Mouse (Mus musculus): Measurements from ENCODE around the gene Zscan5b.
"Not testable (repeated sequence)": the region's sequence is repeated elsewhere in the genome, so short reads cannot be mapped to it uniquely, and the experiment has no call there.

Zscan5b gene

DNA sequence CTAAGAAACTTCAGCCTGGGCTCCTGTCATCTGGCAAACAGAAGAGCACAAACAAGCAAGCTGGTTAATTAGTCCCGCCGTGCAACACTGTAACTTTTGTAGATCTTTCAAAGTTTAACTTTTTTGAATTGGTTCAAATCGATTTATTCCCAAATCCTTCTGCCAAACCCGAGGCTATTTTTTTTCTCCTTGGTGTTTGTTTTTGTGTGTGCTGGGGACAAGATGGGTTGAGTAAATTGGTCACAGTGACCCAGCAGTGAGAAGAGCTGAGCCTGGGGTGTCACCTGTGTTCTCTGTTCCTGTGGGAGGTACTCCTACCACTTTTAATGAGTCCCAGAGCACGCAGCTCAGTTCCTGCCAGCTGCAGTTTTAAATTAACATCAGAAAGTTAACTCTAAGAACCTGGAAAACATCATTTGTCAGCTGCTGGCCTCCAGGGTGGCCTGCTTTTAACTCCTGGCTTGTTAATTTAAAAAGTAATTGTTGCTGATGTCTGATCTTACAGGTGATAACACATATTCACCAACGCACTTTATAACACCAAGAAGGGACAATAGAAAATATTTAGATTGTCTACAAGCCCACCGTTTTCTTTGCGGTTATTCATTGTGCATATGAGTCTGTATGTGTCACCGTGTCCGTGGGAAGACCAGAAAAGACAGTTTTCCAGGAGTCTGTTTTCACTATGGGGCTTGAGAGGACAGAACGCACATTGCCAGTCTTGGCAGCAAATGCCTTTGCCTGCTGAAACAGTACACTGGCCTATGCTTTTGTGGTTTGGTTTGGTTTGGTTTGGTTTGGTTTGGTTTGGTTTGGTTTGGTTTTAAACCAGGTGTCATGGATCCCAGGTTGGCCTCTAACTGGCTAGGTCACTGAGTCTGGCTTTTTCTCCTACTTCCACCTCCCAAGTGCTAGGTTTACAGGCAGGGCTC, 22.5 kb downstream of the Zscan5b start:
- no peak for DNase-seq (ENCODE audit: low spot score in 2 of 2)

DNA sequence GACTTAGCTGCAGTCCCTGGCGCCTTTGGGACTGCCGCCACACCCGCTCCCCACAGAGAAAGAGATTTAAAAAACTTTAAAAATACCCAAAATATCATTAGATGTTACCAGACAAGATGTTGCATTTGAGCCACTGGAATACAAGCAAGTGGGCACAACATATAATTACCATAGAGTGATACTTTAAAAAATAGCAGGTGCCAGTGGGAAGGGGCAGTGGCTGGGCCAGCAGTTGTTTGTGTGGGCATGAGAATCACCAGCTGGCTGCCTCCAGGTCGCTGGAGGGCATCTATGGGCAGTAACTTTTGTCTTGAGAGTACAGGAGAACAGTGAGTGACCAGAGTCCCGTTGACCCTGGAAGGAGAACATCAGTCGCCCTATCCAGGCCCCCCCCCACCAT, 30.3 kb downstream of the Zscan5b start, which contains the start of gene Epp13:
TSS of gene Epp13 (plus strand) at position 301 of the 400 bp plus-strand sequence.
- DNase-seq (ENCODE audit: low spot score in 2 of 2) = no peak

DNA sequence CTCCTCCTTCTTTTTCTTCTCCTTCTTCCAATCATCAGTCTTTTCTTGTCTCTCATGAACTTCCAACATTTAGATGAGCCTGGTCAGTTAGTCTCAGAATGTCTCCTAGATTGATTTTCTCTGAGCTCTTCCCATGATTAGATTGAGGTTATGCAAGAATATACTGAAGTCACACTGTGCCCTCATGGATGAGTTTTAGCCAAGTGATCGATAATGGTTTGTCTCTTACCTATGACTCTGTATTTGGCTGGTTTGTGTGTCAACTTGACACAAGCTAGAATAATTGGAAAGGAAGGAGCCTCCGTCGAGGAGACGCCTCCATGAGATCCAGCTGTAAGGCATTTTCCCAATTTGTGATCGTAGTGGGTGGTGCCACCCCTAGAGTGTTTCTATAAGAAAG, 32.4 kb downstream of the Zscan5b start:
- no peak for DNase-seq (ENCODE audit: low spot score in 2 of 2)

DNA sequence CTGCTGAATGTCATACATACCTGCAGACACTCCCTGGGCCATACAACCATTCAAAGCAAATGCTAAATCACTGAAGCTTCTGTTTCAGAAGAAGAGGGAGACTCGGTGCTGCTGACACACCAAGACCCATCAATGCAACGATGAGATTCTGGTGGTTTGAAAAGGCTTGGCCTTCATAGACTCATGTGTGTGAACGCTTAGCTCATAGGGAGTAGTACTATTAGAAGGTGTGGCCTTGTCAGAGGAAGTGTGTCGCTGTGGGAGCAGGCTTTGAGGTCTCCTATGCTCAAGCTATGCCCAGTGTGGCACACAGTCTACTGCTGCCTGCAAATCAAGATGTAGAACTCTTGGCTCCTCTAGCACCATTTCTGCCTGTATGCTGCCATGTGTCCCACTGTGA, 35.3 kb downstream of the Zscan5b start:
- no peak for DNase-seq (ENCODE audit: low spot score in 2 of 2)

DNA sequence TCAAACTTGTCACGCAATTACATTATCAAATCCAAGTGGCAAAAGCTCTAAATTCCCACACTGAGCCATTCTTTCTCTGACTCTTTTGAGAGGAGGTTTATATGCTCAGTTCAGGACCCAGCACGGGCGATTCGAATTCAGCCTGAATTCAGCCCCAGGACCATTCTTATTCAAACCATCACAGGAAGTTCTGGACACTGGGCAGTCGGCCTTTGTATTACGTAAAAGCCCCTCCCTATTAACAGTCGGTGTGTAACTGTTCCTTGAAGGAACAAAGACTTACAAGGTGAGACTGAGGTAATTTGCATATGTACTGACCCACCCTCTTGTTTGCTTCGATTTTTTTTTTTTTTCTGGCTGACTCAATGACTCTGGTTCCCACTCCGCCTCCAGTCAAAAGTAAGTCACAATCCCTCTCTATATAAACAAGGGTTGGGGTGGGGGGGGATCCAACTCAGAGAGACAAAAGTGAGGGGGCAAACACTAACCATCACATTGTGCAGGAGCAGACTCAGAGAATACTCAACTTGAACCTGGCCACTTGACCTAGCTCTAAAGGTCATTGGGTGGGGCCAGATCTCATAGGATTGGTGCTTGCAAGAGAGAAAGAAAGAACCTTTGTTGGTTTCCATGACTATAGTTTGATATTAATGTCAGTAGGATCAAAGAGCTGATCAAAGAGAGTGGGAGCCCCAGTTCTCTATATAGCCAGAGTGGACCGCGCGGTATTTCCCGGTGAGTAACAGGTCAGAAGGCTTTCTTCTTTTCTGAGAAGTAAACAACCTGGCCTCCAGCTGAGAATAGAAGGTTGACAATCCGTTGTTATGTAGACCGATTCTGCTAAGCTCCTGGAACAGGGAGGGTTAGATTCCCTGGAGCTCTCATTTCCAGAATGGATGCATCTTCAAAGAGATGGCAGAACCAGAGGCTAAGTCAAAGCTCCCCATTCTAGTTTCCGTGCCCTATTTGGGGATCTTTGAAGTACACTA, 36.4 kb downstream of the Zscan5b start:
- DNase-seq (ENCODE audit: low spot score in 2 of 2) = no peak

DNA sequence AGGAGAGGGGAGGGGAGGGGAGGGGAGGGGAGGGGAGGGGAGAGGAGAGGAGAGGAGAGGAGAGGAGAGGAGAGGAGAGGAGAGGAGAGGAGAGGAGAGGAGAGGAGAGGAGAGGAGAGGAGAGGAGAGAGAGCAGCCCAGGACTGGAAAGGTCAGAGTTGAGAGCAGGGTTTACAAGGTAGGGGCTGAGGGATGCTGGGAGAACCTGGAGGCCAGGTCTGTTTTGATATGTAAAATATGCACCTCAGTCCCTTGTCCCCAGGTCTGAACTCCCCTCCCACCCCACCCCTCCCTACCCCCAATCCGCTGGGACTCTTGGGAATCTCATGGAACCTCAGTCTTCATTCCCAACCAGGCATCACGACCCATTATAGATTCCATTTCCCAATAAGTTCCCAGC, 37.9 kb downstream of the Zscan5b start:
- not testable (repeated sequence) for DNase-seq (ENCODE audit: low spot score in 2 of 2)

DNA sequence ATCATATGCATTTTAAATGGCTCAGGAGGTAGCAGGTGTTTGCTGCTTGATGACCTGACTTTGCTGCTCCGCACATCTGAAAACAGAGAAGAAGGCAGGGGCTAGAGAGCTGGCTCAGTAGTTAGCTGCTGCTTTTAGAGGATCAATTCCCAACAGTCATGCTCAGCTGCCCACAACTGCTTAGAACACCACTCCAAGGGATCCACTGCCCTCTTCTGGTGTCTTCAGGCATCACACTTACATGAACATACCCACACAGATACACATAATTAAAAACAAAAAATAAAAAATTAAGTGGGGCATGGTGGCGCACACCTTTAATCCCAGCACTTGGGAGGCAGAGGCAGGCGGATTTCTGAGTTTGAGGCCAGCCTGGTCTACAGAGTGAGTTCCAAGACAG, 40.0 kb downstream of the Zscan5b start:
- DNase-seq (ENCODE audit: low spot score in 2 of 2) = no peak

DNA sequence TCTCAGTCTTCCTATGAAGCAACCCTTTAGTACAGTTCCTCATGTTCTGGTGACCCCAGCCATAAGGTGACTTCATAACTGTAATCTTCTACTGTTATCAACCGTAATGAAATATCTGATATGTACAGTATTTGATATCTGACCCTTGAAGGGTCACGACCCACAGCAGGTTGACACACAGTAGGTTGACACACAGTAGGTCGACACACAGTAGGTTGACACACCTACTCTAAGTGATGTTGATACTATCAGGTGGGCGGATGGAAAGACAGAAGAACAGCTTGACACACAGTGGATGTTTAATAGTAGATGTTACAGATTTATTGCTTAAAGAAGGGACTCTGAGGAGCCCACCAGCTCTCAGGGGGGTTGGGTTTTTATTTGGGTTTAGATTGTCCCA, 40.9 kb downstream of the Zscan5b start:
- DNase-seq (ENCODE audit: low spot score in 2 of 2) = no peak

DNA sequence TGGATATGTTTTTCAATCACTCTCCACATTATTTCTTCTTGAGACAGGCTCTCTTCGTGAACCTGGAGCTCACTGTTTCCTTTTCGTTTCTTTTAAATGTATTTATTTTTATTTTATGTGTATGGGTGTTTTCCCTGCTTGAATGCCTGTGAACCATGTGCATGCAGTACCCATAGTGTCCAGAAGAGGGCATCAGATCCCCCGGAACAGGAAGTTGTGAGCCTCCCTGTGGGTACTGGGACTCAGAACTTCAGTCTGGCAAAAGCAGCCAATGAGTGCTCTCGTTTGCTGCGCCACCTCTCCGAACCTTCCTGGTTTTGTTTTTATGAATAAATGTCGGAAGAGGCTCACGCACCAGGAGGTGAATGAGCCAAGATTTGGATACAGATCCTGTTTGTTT, 43.6 kb downstream of the Zscan5b start:
- DNase-seq (ENCODE audit: low spot score in 2 of 2) = no peak

DNA sequence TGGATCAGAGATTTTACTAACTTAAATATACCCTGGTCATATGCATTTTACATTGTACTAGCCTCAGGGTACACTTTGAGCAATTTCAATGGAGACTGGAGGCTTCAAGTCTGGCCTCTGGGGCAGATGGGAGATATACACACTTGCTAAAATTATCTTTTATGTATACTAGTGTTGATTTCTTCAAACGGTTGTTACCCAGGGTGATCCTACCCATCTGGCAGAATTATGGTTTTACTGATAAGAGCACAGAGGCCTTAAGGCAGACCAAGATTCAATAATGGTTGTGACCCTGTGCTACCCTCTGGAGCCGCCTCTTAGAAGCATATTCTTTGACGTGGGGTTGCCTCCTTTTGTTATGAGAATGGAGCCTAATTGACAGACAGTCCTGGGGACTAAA, 55.8 kb downstream of the Zscan5b start:
- no peak for DNase-seq (ENCODE audit: low spot score in 2 of 2)

DNA sequence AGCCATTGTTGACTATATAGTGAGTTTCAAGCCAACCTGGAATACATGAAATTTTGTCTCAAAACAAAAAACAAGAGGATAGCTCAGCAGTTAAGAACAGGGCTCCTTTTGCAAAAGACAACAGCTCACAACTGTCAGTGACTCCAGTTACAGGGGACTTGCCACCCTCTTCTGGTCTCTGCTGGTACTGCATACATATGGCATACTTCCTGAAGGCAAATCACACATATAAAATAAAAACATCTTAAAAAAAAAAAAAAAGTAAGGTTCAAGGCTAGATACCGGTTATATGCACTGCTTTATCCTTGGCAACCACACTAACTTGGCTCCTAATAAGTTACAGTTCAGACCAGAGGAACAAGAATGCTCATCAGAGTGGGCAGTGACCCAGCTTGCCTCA, 60.7 kb downstream of the Zscan5b start:
- peak; percentile 61 to 79 for DNase-seq (ENCODE audit: low spot score in 2 of 2)

DNA sequence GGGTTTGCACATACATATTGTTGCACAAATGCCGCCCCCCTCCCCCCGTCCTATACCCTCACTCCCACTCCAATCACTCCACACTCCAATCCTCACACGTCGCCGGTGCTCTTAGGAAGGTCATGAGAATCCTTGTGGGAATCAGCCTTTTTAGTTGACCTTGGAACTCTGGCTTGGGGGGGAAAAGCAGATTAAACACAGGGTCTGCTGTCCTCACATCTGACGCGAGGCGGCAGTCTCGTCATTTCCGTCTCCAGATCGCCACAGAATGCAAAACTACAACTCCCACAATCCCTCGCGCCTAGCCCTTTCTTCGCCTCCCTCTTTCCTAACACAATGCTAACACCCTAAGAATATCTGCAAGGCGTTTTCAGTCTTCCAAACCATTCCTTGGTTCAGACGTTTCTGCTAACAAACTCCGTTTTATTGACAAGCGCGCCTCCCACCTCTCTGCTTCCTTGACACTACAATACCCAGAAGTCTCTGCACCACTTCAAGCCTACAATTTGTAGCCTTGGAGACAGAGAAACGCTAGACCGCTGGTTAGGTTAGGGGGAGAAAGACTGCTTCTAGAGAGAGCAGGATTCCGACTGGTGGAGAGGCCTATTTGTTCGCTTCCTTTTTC, 61.5 kb downstream of the Zscan5b start:
- peak; percentile 66 to 82 for DNase-seq (ENCODE audit: low spot score in 2 of 2)

DNA sequence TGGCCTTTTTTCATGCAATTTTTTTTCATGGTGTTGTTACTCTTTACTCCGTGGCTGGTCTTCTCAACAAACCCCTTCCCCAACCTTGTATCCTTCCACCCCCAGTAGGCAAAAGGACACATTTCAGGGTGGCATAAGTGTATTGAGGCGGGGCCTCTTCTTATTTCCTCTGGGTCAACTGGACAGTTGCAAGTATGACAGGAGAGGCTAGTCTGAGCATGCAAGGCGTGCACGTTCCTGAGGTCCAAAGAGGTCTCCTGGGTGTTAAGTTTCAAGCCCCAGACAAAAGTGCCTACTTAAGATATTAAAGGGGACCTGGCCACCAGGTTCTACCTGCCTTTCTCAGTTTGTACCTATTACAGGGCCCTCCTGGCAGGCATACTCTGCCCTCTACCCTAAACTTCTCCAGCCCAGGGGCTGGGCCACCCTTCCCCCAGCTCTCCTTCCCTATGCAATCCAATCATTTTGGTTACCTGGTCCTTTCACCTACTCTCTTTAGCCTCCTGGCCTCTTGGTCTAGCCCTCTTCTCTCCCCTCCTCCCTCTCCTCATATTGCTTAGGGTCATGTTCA, 62.4 kb downstream of the Zscan5b start:
- DNase-seq (ENCODE audit: low spot score in 2 of 2) = peak in 1 of 2 experiments; percentile 17

DNA sequence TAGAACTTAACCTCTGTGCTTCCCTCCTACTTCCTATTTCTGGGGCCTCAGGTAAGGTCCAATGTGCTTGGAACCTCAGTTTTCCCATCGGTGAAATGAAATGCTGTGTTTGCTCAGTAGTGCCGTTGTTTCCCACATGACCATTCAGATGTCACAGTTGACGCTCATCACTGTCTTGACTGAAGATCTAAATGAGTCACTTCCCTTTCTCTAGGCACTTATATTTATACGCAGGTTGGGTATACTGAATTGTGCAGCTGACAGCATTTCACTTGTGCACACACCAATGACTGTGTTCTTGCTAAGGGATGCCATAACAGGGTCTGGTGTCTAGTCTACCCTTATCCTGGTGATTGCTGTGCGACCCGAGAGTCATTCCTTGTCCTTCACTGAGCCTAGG, 63.3 kb downstream of the Zscan5b start:
- DNase-seq (ENCODE audit: low spot score in 2 of 2) = no peak

DNA sequence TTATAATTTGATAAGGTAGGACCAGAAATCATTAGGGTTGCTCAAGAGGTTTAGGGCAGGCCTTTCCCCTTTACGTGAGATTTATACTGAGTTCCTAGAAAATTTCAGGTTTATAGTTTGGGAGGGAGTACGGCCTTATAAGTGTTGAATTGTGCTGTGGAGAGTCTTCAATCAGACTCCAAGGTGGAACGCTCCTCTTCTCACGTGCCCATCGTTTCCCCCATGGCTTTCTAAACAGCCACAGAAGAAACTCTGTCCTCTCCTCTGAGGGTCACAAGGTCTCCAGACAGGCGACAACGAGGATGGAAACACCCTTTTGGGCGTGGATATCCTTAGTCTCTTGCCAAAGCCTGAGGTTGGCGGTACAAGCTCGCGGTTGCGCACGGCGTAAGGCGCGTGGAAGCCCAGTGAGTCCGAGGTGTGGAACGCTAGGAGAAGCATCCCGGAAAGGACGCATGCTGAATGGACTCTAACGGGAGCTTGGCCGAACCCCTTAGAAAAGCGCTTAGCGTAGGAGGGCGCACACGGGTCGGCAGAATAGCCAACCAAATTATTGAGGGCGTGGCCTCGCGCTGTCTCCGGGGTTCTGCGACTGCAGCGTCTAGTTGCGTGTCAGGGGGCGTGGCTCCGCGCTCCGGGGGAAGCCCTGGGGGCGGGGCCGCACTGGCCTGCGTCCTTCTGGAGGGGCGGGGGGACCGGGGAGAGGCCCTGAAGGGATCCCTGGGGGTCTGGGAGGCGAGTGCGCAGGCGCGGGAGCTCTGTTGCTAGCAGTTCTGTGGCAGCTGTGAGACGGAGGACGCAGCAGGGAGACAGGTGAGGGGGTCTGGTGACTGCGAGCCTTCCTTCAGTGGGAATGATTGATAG, 64.0 kb downstream of the Zscan5b start, which contains the start of gene Zfp667:
TSS of gene Zfp667 (plus strand) at position 738 of the 864 bp plus-strand sequence.
- peak; percentile 98 to 99 for DNase-seq (ENCODE audit: low spot score in 2 of 2)

DNA sequence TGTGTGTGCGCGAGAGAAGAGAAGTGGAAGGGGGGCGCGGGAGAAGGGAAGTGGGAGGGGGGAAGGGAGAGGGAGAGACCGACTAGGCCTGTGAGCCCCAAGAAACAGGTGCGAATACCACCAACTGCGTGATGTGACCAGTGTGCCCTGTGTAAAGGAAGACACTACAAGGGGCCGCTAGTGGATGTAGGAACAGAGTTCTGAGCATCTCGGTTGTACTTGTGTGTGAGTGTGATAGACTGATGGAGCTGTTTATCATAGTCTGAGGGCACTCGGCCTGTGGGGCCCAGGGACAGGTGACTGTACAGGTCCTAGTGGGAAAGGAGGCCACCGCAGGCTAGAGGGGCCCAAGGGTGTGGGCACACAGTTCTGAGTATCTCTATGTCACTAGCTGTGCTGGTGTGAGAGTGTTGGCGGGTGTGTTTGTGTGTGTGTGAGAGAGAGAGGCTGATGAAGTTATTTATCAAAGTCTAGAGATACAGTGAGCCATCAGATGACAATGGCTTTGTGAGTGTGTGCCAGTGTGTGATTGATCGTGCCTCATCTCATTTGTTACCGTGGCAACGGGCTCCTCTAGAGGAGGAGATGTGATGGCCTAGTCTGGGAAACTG, 64.9 kb downstream of the Zscan5b start:
- peak; percentile 42 to 44 for DNase-seq (ENCODE audit: low spot score in 2 of 2)

Measured in frontal cortex, postnatal 10 days (tissue).